Mouse (Mus musculus): ENCODE measurements around the gene Tmem131. TPM values are rescaled to one million over a fixed set of nuclear protein-coding genes. Genes with fewer than 3 reads are reported as not detected.

The Tmem131 gene
- polyA plus RNA-seq, 1 experiment, result 18.8 TPM

DNA sequence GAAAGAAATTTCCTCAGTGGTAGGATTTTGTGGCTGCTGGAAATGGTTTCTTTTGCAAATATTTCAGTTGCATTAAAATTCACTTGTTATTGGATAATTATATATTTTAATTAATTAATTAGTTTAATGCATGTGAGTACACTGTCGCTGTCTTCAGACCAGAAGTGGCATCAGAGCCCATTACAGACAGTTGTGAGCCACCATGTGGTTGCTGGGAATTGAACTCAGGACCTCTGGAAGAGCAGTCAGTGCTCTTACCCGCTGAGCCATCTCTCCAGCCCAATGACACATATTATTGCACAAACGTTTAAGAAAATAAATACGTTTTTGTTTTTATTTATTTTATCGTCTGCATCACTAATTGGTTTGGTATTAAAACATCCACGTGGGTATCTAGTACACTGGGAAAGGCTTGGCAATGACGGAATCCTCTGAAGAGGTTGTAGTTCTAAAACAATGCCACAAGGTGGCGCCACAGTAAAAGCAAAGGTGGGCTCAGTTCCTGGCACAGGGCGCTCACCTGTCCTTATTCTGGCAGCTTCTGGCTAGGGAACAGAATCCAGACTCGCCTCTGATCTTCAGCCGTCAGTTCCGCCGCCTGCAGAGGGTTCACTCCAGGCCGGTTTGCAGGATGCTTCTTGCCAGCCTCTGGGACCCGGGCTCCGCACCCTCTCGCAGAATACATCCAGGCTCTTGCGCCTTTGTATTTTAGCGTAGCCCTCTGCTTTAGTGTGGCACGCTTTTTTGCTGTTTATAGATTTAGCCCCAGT lies 158.9 kb downstream of the Tmem131 start:
- TF ChIP-seq POLR2A (IDR thresholded peaks at IDR 0.05; ENCODE audit: control insufficient read depth, low read depth, low read length) (no peak), CTCF (IDR thresholded peaks at IDR 0.05; ENCODE audit: control insufficient read depth, insufficient read depth, insufficient replicate concordance, low read depth, low read length) (peak; percentile 89)
- no peaks in the 10 kb centered on the region for H3K27me3 ChIP-seq (ENCODE audit: control insufficient read depth, insufficient read depth, low read length)
- H3K4me1 ChIP-seq (ENCODE audit: control insufficient read depth, insufficient read depth, low read length), result peaks cover 5% of the 10 kb centered on the region
- peak overlapping the region; percentile 15 for H3K4me3 ChIP-seq (ENCODE audit: control insufficient read depth, low read depth, low read length)
- H3K36me3 ChIP-seq (ENCODE audit: control insufficient read depth, insufficient read depth, low read length), result no peaks in the 10 kb centered on the region
- H3K27ac ChIP-seq (ENCODE audit: control insufficient read depth, insufficient read depth, low read depth, low read length), result no peak overlapping the region

DNA sequence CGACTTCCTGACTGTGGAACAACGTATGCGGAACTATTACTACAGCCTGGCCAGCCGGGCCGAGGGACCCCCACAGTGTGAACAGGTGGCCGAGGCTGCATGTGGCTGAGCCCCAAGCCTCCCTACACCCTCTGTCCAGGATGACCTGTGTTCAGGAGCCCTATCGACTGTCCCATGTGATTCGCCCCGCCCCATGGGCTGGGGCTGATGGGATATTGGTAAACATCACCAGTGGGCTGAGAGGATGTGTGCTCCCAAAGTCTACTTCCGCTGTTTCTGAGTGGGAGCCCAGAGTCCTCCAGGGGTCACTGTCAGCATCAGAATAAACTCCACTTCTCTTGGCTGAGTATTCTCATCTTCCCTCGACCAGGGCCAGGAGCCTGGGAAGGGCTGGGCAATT lies 161.0 kb downstream of the Tmem131 start:
- peaks cover 5% of the 10 kb centered on the region for H3K4me1 ChIP-seq (ENCODE audit: control insufficient read depth, insufficient read depth, low read length)
- TF ChIP-seq POLR2A (IDR thresholded peaks at IDR 0.05; ENCODE audit: control insufficient read depth, low read depth, low read length) (no peak), CTCF (IDR thresholded peaks at IDR 0.05; ENCODE audit: control insufficient read depth, insufficient read depth, insufficient replicate concordance, low read depth, low read length) (no peak)
- no peaks in the 10 kb centered on the region for H3K27me3 ChIP-seq (ENCODE audit: control insufficient read depth, insufficient read depth, low read length)
- no peaks in the 10 kb centered on the region for H3K36me3 ChIP-seq (ENCODE audit: control insufficient read depth, insufficient read depth, low read length)
- no peak overlapping the region for H3K27ac ChIP-seq (ENCODE audit: control insufficient read depth, insufficient read depth, low read depth, low read length)
- H3K4me3 ChIP-seq (ENCODE audit: control insufficient read depth, low read depth, low read length), result no peak overlapping the region

DNA sequence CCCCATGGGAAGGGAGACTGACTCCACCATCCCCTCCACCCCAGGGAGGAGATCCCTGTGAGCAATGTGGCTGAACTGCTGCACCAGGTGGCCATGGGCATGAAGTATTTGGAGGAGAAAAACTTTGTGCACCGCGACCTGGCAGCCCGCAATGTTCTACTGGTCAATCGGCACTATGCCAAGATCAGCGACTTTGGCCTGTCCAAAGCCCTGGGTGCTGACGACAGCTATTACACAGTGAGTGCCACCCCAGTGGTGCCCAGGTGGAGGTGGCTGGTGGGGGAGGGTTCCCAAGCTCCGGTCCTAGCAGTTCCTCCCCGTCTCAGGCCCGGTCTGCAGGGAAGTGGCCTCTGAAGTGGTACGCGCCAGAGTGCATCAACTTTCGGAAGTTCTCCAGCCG lies 162.7 kb downstream of the Tmem131 start:
- no peaks in the 10 kb centered on the region; the same call in 1 of the 2 replicates for H3K4me1 ChIP-seq (ENCODE audit: control insufficient read depth, insufficient read depth, low read length)
- TF ChIP-seq CTCF (IDR thresholded peaks at IDR 0.05; ENCODE audit: control insufficient read depth, insufficient read depth, insufficient replicate concordance, low read depth, low read length), result no peak
- TF ChIP-seq POLR2A (IDR thresholded peaks at IDR 0.05; ENCODE audit: control insufficient read depth, low read depth, low read length), result no peak
- H3K27ac ChIP-seq (ENCODE audit: control insufficient read depth, insufficient read depth, low read depth, low read length), result no peak overlapping the region
- no peaks in the 10 kb centered on the region for H3K36me3 ChIP-seq (ENCODE audit: control insufficient read depth, insufficient read depth, low read length)
- no peaks in the 10 kb centered on the region for H3K27me3 ChIP-seq (ENCODE audit: control insufficient read depth, insufficient read depth, low read length)
- no peak overlapping the region for H3K4me3 ChIP-seq (ENCODE audit: control insufficient read depth, low read depth, low read length)

DNA sequence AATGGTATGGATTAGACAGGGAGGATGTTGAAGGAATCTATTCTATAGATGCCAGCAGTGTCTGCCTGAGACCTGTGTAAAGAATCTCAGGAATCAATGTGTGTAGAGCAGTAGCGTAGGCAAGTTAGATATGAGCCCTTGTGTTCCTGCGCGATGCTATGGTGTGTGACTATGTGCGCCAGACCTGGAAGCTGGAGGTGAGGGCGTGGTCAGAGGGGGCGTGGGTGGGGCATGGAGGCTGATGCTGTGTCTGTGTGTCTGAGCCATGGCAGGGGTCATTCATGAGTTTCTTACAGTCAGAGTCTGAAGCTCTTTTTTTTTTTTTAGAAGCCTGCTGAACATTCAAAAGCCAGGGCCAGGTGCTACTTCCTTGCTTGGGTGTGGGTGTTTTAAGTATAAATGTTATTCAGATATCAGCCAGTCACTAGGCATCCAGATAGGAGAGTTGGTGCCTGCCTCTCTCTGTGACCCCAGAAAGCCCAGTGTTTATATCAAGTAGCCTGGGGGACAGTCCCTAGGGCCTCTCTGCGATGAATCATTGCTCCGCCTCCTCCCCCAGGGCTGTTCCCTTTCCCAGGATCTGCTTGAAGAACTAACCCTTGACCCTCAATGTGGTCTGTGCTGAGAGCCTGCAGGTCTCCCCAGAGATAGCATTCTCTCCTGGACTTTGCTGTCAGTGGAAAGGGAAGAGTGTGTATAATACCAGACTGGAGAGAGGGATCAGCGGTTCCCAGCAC lies 171.1 kb downstream of the Tmem131 start:
- no peaks in the 10 kb centered on the region for H3K27me3 ChIP-seq (ENCODE audit: control insufficient read depth, insufficient read depth, low read length)
- peaks cover 3% of the 10 kb centered on the region; the same call in 1 of the 2 replicates for H3K4me1 ChIP-seq (ENCODE audit: control insufficient read depth, insufficient read depth, low read length)
- no peaks in the 10 kb centered on the region for H3K36me3 ChIP-seq (ENCODE audit: control insufficient read depth, insufficient read depth, low read length)
- H3K27ac ChIP-seq (ENCODE audit: control insufficient read depth, insufficient read depth, low read depth, low read length), result no peak overlapping the region
- no peak overlapping the region for H3K4me3 ChIP-seq (ENCODE audit: control insufficient read depth, low read depth, low read length)
- no peak for TF ChIP-seq POLR2A (IDR thresholded peaks at IDR 0.05; ENCODE audit: control insufficient read depth, low read depth, low read length)
- TF ChIP-seq CTCF (IDR thresholded peaks at IDR 0.05; ENCODE audit: control insufficient read depth, insufficient read depth, insufficient replicate concordance, low read depth, low read length), result no peak

DNA sequence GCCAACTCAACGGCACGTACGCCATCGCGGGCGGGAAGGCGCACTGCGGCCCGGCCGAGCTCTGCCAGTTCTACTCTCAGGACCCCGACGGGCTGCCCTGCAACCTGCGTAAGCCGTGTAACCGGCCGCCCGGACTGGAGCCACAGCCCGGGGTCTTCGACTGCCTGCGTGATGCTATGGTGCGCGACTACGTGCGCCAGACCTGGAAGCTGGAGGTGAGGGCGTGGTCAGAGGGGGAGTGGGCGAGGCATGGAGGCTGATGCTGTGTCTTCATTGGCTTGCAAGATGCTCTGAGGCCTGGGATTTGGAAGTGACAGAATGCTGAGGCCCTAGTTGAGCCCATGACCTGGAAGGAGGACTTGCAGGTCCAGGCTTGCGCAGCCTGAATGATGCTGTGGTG lies 172.5 kb downstream of the Tmem131 start:
- H3K27ac ChIP-seq (ENCODE audit: control insufficient read depth, insufficient read depth, low read depth, low read length), result no peak overlapping the region
- H3K27me3 ChIP-seq (ENCODE audit: control insufficient read depth, insufficient read depth, low read length), result no peaks in the 10 kb centered on the region
- TF ChIP-seq POLR2A (IDR thresholded peaks at IDR 0.05; ENCODE audit: control insufficient read depth, low read depth, low read length) (no peak), CTCF (IDR thresholded peaks at IDR 0.05; ENCODE audit: control insufficient read depth, insufficient read depth, insufficient replicate concordance, low read depth, low read length) (no peak)
- peak overlapping the region; percentile 37 for H3K4me3 ChIP-seq (ENCODE audit: control insufficient read depth, low read depth, low read length)
- peaks cover 3% of the 10 kb centered on the region; the same call in 1 of the 2 replicates for H3K4me1 ChIP-seq (ENCODE audit: control insufficient read depth, insufficient read depth, low read length)
- H3K36me3 ChIP-seq (ENCODE audit: control insufficient read depth, insufficient read depth, low read length), result no peaks in the 10 kb centered on the region

DNA sequence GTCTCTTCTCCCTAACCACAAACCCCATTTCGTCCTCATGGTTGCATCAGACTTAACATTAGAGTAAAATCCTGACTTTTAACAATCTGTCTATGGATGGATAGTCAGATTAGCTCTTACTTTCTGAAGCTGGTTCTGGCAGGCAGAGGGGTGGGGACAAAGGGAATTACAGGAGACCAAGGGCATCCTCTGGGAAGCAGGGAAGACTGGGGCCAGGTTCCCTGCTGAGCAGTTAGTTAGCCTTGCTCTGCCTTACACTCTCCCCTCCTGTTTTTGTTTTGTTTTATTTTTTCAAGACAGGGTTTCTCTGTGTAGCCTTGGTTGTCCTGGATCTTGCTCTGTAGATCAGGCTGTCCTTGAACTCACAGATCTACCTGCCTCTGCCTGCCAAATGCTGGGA lies 173.5 kb downstream of the Tmem131 start:
- TF ChIP-seq CTCF (IDR thresholded peaks at IDR 0.05; ENCODE audit: control insufficient read depth, insufficient read depth, insufficient replicate concordance, low read depth, low read length), result no peak
- Histone ChIP-seq H3K27me3 (ENCODE audit: control insufficient read depth, insufficient read depth, low read length) (no peaks in the 10 kb centered on the region), H3K4me1 (ENCODE audit: control insufficient read depth, insufficient read depth, low read length) (peaks cover 3% of the 10 kb centered on the region; the same call in 1 of the 2 replicates), H3K36me3 (ENCODE audit: control insufficient read depth, insufficient read depth, low read length) (no peaks in the 10 kb centered on the region), H3K27ac (ENCODE audit: control insufficient read depth, insufficient read depth, low read depth, low read length) (no peak overlapping the region), H3K4me3 (ENCODE audit: control insufficient read depth, low read depth, low read length) (no peak overlapping the region)

DNA sequence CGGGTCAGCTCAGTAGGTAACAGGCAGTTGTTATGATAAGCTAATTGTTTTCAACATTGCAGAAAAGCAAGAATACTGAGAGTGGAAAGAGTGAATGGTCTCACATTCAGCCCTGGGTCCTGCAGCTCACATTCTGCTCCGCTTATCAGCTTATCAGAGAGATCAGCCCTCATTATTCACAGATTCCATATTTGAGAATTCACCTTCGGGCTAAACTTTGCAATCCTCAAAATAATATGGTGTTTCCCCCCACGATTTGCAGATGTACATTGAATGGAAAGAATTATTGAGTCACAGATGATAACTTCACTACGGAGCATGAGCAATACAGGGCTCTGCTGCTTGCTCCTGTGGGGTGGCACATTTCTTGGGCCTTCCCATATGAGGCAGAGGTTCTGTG lies 174.7 kb downstream of the Tmem131 start:
- no peak overlapping the region for H3K4me3 ChIP-seq (ENCODE audit: control insufficient read depth, low read depth, low read length)
- H3K27ac ChIP-seq (ENCODE audit: control insufficient read depth, insufficient read depth, low read depth, low read length), result no peak overlapping the region
- no peaks in the 10 kb centered on the region for H3K27me3 ChIP-seq (ENCODE audit: control insufficient read depth, insufficient read depth, low read length)
- H3K36me3 ChIP-seq (ENCODE audit: control insufficient read depth, insufficient read depth, low read length), result no peaks in the 10 kb centered on the region
- TF ChIP-seq POLR2A (IDR thresholded peaks at IDR 0.05; ENCODE audit: control insufficient read depth, low read depth, low read length), result no peak
- TF ChIP-seq CTCF (IDR thresholded peaks at IDR 0.05; ENCODE audit: control insufficient read depth, insufficient read depth, insufficient replicate concordance, low read depth, low read length), result no peak
- H3K4me1 ChIP-seq (ENCODE audit: control insufficient read depth, insufficient read depth, low read length), result peaks cover 3% of the 10 kb centered on the region; the same call in 1 of the 2 replicates
